Mouse (Mus musculus) right cerebral cortex, postnatal 25 days (tissue): ENCODE data around the gene Zranb3.

Source experiments
- DNase-seq: peaks from one replicate; pipeline ENCODE4 v3.0.0; 2022

The Zranb3 gene

DNA sequence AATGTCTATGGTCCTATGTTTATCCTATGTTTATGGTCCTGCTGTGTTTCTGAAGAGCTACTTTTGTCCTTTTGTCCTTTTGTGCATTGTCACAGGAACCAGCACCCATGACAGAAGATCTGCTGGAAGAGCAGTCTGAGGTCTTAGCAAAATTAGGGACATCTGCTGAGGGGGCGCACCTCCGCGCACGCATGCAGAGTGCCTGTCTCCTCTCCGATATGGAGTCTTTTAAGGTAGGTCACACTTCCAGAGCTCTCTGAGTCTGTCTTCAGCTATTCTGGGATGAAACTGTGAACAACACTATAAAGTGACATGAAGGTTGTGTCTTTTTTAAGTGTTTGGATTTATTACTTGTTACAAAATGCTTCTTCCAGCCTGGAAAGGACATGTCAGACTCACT lies 168.5 kb downstream of the Zranb3 start:
- peak; percentile 65 for DNase-seq

DNA sequence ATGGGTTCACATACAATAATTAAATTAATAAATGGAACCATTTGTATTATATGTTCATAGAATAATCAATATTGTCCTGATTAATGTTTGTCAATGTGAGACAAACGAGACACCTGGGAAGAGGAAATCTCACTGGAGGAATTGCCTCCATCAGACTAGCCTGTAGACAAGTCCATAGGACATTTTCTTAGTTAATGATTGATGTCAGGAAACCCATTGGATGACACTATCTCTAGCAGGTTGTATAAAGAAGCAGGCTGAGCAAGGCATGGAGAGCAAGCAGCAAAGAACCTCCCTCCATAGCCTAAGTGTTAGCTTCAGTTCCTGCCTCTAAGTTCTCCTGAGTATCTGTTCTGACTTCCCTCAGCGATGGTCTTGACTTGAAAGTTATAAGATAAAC lies 169.4 kb downstream of the Zranb3 start:
- no peak for DNase-seq

DNA sequence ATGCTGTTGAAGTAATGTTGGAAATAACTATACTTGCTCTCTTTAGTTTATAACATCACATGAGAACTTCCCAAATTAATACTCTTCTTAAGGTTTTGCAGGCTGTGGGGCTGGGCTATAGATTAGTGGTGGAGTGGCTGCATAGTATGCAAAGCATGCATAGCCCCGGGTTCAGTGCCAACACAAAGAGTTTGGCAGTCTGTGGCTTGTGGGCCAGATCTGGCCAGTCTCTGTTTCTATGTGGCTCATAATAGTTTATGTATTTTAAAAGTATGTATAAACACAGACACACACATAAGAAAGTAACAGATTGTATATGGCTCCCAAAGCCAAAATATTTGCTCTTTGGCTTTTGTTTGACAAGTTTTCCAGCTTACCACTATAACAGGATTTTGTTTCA lies 187.0 kb downstream of the Zranb3 start:
- DNase-seq = no peak

DNA sequence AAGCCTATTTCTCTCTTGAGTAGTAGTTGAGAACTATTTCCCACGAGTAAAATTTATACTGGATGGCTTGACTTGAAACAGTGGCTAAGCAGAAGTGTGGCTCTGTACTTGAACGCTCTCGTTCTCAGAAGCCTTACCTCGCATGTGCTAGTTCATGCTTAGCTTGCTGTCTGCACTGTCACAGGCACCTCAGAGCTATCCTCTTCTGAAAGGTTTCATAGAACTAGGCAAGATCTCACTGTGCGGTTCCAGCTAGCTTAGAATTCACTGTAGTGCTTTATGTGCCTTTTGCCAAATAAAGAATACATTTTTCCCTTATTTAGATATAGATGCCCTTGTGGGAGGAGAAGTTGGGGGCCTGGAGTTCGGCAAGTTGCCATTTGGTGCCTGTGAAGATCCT lies 187.5 kb downstream of the Zranb3 start:
- DNase-seq = no peak

DNA sequence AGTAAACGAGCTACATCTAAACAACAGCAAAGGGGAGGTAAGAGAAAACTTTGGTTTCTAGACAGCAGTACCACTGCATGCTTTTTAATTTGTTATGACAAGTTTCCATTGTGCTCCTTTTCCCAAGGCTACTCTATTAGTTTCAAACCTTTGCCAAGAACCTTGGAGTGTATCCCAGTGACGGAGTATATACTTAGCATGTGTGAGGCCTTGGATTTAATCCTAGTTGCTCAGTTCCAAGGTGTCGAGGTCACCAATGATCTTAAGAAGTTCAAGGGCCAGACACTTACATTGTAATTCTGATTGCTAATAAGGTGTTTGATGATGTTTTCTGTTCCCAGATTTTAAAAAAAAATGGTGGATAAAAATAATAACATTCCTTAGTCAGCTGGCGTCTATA lies 189.7 kb downstream of the Zranb3 start:
- DNase-seq = no peak

DNA sequence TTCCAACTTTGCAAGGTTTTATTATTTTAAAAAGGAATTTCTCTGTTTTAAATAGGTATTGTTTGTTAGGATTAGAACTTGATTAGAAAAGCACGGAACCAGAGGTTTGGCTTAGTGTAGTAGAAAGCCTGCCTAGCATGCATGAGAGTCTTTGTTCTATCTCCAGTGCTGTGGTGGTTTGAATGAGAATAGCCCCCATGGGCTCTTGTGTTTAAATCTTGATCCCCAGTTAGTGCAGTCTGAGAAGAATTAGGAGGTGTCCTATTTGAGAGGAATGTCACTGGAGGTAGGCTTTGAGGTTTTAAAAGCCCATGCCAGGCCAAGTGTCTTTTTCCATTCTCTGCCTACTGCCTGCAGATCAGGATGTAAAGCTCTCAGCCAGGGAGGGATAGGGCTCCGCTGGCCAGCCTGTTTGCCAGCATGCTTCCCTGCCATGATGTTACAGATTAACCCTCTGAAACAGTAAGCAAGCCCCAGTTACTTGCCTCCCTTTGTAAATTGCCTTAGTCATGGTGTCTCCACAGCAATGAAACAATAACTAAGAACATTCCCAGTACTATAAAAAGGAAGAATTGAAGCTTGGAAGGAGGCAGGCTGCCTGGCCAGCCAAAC lies 198.0 kb downstream of the Zranb3 start:
- DNase-seq = no peak
